Mouse (Mus musculus): ENCODE measurements around the gene Ugp2. TPM values are rescaled to one million over a fixed set of nuclear protein-coding genes. Genes with fewer than 3 reads are reported as not detected.

Ugp2 gene
- polyA plus RNA-seq, 1 experiment from 2014 or later, result 178 TPM

DNA sequence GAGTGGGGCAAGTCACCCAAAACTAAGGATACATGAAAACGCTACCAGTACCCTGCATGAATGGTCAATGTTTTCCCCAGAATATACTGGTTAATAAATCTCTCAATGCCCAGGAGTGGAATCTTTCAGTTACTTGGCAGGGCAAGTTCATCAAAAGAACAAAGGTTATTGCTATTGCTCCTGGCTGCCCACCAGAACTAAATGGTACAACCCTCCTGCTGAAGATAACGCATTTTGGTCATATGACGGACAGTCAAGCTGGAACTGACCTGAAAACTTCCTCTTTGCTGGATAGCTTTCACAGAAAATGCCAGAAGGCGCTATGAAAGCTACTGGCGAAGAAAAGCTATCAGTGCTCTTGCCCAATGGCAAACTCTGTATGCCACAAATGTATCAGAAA lies 45.2 kb downstream of the Ugp2 start:
- no peak overlapping the region for H3K9ac ChIP-seq (ENCODE audit: low read length)
- 89% methylated on average over 5 of the region's 5 CpGs for WGBS
- no peaks in the 10 kb centered on the region for H3K9me3 ChIP-seq (replicated peaks; ENCODE audit: control insufficient read depth, low read length)
- H3K4me2 ChIP-seq (ENCODE audit: low read depth, low read length), result no peak overlapping the region
- no peak overlapping the region for H3K4me3 ChIP-seq (ENCODE audit: low read length)
- peaks cover 3% of the 10 kb centered on the region; the same call in 1 of the 2 replicates for H3K4me1 ChIP-seq (ENCODE audit: control insufficient read depth, insufficient read depth, low read length)
- no peaks in the 10 kb centered on the region for H3K27me3 ChIP-seq (ENCODE audit: control insufficient read depth, insufficient read depth, low read length)
- peaks cover 49% of the 10 kb centered on the region for H3K36me3 ChIP-seq (ENCODE audit: control insufficient read depth, insufficient read depth)
- no peak overlapping the region for H3K27ac ChIP-seq (ENCODE audit: low read length)
- ATAC-seq (replicated peaks; ENCODE audit: extremely low read depth, insufficient read depth, low FRiP score), result no peak

DNA sequence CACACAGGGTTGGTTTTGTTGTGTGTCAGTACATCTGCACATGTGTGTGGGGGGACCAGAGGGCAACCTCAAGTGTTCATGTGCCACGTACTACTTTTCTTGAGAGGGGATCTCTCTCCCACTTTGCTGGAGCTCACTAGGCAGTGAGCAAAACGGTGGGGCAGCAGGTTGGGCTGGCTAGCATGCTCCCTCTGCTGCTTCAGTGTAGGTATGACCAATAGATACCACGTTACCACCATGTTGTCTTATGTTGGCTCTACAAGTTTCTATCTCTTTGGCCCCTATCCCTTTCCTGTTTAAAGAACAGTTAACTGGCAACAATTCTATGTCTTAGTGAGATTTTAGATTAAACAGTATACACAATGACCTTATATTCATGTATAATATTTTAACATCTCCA lies 48.7 kb downstream of the Ugp2 start:
- Histone ChIP-seq H3K27me3 (ENCODE audit: control insufficient read depth, insufficient read depth, low read length) (no peaks in the 10 kb centered on the region), H3K36me3 (ENCODE audit: control insufficient read depth, insufficient read depth) (peaks cover 36% of the 10 kb centered on the region)

DNA sequence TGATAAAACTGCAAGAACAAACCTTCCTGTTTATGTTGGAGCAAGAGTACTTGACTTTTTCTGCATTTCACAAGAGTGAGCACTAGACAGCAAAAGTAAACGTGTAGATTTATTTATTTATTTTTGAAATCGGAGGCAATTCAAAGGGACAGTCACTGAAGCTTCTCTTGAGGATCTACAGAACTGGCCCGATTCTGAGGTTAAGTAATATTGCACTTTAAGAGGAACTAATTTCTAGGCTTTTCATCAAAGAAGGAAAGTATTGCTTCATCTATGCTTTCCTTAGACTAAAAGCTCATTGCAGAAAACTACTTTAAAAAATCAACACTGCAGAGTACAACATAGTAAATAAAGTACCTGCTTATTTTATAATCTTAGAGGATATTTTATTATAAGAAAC lies 49.4 kb downstream of the Ugp2 start:
- Histone ChIP-seq H3K36me3 (ENCODE audit: control insufficient read depth, insufficient read depth) (peaks cover 37% of the 10 kb centered on the region), H3K4me2 (ENCODE audit: low read depth, low read length) (no peak overlapping the region), H3K4me3 (ENCODE audit: low read length) (no peak overlapping the region), H3K4me1 (ENCODE audit: control insufficient read depth, insufficient read depth, low read length) (peaks cover 3% of the 10 kb centered on the region; the same call in 1 of the 2 replicates), H3K27me3 (ENCODE audit: control insufficient read depth, insufficient read depth, low read length) (no peaks in the 10 kb centered on the region), H3K9me3 (replicated peaks; ENCODE audit: control insufficient read depth, low read length) (no peaks in the 10 kb centered on the region), H3K9ac (ENCODE audit: low read length) (no peak overlapping the region), H3K27ac (ENCODE audit: low read length) (no peak overlapping the region)
- ATAC-seq (replicated peaks; ENCODE audit: extremely low read depth, insufficient read depth, low FRiP score), result no peak
- 55% methylated on average over 3 of the region's 3 CpGs for WGBS

More for the DNA sequence above, 48.7 kb downstream of the Ugp2 start:
- Histone ChIP-seq H3K4me3 (ENCODE audit: low read length) (no peak overlapping the region), H3K4me1 (ENCODE audit: control insufficient read depth, insufficient read depth, low read length) (peaks cover 3% of the 10 kb centered on the region; the same call in 1 of the 2 replicates), H3K4me2 (ENCODE audit: low read depth, low read length) (no peak overlapping the region), H3K9me3 (replicated peaks; ENCODE audit: control insufficient read depth, low read length) (no peaks in the 10 kb centered on the region), H3K27ac (ENCODE audit: low read length) (no peak overlapping the region), H3K9ac (ENCODE audit: low read length) (no peak overlapping the region)
- ATAC-seq (replicated peaks; ENCODE audit: extremely low read depth, insufficient read depth, low FRiP score), result no peak
- WGBS, result 71% methylated on average over 3 of the region's 3 CpGs

DNA sequence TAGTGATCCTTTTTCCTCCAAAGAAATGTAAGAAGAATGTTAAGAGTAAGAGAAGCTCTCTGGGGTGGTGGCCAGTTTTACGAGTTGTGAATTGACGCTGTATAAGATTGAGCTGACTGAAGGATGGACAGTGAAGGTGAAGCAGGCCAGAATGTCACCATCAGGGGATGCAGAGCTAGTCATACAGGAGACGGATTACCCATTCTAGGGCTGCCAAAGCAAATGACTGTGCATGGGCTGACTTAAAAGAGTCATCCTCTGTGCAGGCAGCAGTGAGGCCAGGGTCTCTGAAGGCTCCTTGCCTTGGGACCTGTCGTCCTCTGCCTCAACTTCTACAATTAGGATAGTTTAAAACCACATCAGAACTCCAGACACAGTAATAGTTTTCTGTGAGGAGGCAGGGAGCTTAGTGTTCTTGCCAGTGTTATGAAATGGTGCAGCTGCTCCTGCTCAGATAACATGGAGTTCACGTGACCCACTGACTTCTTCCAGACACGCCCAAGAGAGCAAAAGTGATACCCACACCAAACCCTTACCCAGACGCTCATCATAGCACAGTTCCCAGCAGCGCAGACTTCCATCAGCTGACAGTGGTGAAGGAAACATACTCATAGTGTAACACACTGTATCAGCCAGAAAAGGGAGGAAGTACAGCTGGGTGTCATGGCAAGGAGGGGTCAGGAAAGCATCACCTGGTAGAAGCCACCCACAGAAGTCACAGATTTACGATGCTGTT lies 56.9 kb downstream of the Ugp2 start:
- 69% methylated on average over 9 of the region's 9 CpGs for WGBS
- Histone ChIP-seq H3K9ac (ENCODE audit: low read length) (no peak overlapping the region), H3K36me3 (ENCODE audit: control insufficient read depth, insufficient read depth) (peaks cover 18% of the 10 kb centered on the region), H3K27me3 (ENCODE audit: control insufficient read depth, insufficient read depth, low read length) (no peaks in the 10 kb centered on the region), H3K27ac (ENCODE audit: low read length) (no peak overlapping the region), H3K4me2 (ENCODE audit: low read depth, low read length) (no peak overlapping the region), H3K4me3 (ENCODE audit: low read length) (no peak overlapping the region), H3K9me3 (replicated peaks; ENCODE audit: control insufficient read depth, low read length) (no peaks in the 10 kb centered on the region), H3K4me1 (ENCODE audit: control insufficient read depth, insufficient read depth, low read length) (0 out of 2 replicates have a peak, but pooled peaks cover 2% of the 10 kb centered on the region)
- no peak for ATAC-seq (replicated peaks; ENCODE audit: extremely low read depth, insufficient read depth, low FRiP score)

DNA sequence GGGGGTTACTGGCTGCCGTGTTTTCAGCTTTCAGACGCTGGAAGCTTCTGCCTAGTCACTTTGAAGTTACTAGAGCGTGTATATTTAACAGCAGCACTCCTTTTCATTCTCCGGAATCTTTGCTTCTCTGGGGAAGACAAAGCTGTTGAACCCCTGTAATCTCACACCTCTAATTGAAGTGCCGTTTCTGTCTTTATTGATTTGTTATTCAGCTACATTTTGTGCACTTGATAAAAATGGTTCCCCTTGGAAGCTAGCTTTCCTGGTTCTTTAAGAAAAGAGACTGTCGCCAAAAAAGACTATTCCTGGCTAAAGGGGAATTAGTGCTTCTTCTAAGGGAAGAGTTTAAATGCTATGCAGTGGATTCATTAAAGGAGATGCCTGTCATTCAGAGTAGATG lies 61.5 kb downstream of the Ugp2 start:
- 0 out of 2 replicates have a peak, but pooled peaks cover 2% of the 10 kb centered on the region for H3K4me1 ChIP-seq (ENCODE audit: control insufficient read depth, insufficient read depth, low read length)
- H3K27ac ChIP-seq (ENCODE audit: low read length), result no peak overlapping the region
- WGBS, result 62% methylated on average over 6 of the region's 6 CpGs
- no peak overlapping the region for H3K4me2 ChIP-seq (ENCODE audit: low read depth, low read length)
- no peak overlapping the region for H3K9ac ChIP-seq (ENCODE audit: low read length)
- no peak overlapping the region for H3K4me3 ChIP-seq (ENCODE audit: low read length)
- H3K36me3 ChIP-seq (ENCODE audit: control insufficient read depth, insufficient read depth), result peaks cover 11% of the 10 kb centered on the region
- no peaks in the 10 kb centered on the region for H3K9me3 ChIP-seq (replicated peaks; ENCODE audit: control insufficient read depth, low read length)
- no peaks in the 10 kb centered on the region for H3K27me3 ChIP-seq (ENCODE audit: control insufficient read depth, insufficient read depth, low read length)
- no peak for ATAC-seq (replicated peaks; ENCODE audit: extremely low read depth, insufficient read depth, low FRiP score)

DNA sequence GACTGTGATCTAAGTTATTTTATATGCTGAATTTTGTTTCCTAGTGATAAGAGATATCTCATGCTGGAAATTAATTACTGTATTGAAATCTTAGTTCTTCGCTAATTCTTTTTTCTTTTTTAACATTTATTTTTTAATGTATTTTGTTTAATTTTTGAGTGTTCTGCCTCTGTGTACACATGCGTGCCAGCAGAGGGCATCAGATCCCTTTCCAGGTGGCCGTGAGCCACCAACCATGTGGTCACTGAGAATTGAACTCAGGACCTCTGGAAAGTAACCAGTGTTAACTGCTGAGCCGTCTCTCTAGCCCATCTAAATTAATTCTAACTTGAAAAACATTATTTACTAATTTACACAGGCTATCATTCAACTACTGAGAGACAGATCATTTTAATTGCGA lies 62.9 kb downstream of the Ugp2 start:
- Histone ChIP-seq H3K36me3 (ENCODE audit: control insufficient read depth, insufficient read depth) (peaks cover 8% of the 10 kb centered on the region), H3K27ac (ENCODE audit: low read length) (no peak overlapping the region), H3K9ac (ENCODE audit: low read length) (no peak overlapping the region), H3K27me3 (ENCODE audit: control insufficient read depth, insufficient read depth, low read length) (no peaks in the 10 kb centered on the region), H3K4me1 (ENCODE audit: control insufficient read depth, insufficient read depth, low read length) (no peaks in the 10 kb centered on the region), H3K4me2 (ENCODE audit: low read depth, low read length) (no peak overlapping the region), H3K9me3 (replicated peaks; ENCODE audit: control insufficient read depth, low read length) (no peaks in the 10 kb centered on the region), H3K4me3 (ENCODE audit: low read length) (no peak overlapping the region)
- no peak for ATAC-seq (replicated peaks; ENCODE audit: extremely low read depth, insufficient read depth, low FRiP score)
- WGBS, result 90% methylated on average over 5 of the region's 5 CpGs

DNA sequence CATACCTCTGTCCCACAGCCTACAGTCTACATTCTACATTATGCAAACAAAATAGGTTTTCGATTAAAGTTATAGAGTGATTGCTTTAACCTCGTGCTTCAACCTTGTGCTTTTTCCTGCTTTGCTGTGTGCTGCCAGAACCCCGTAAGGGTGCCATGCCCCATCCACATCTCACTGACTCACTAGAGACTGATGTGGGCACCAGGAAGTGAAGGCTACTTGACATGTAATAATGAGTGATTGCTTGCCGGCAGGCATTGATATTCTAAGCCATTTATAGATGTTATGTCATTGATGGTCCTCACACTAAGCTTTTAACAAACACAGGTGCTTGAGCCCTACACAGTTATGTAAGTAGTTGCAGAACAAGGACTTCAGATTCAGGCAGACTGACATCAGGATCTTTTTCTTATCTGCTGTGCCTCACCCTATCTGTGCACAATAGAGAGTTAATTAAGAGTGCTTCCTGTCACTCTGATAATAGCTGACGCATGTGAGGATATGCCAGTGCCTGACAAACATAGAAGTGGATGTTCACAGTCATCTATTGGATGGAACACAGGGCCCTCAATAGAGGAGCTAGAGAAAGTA lies 63.8 kb downstream of the Ugp2 start:
- H3K4me2 ChIP-seq (ENCODE audit: low read depth, low read length), result no peak overlapping the region
- no peaks in the 10 kb centered on the region for H3K27me3 ChIP-seq (ENCODE audit: control insufficient read depth, insufficient read depth, low read length)
- H3K9ac ChIP-seq (ENCODE audit: low read length), result no peak overlapping the region
- ATAC-seq (replicated peaks; ENCODE audit: extremely low read depth, insufficient read depth, low FRiP score), result no peak
- H3K27ac ChIP-seq (ENCODE audit: low read length), result no peak overlapping the region
- peaks cover 8% of the 10 kb centered on the region for H3K36me3 ChIP-seq (ENCODE audit: control insufficient read depth, insufficient read depth)
- no peak overlapping the region for H3K4me3 ChIP-seq (ENCODE audit: low read length)
- H3K4me1 ChIP-seq (ENCODE audit: control insufficient read depth, insufficient read depth, low read length), result no peaks in the 10 kb centered on the region
- no peaks in the 10 kb centered on the region for H3K9me3 ChIP-seq (replicated peaks; ENCODE audit: control insufficient read depth, low read length)
- WGBS, result 59% methylated on average over 5 of the region's 5 CpGs

DNA sequence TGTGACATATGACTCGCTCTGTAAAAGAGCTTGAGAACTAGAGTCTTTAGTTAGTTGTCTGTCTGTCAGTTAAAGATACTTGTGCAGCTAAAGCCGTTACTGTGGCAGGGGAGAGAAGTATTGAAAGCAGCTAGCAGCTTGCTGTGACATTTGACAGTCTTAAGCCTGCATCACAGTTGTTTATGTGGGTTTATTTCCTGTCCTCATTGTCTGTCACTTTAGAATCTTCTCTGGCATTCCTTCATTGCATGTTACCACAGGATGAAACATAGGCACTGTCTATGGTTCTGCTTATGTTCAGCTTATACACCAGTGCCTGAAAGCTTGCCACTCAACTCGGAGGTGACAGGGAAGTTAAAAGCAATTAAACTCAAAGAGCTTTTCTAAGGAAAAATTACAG lies 67.4 kb downstream of the Ugp2 start:
- Histone ChIP-seq H3K27me3 (ENCODE audit: control insufficient read depth, insufficient read depth, low read length) (no peaks in the 10 kb centered on the region), H3K9ac (ENCODE audit: low read length) (no peak overlapping the region), H3K4me2 (ENCODE audit: low read depth, low read length) (no peak overlapping the region), H3K4me1 (ENCODE audit: control insufficient read depth, insufficient read depth, low read length) (no peaks in the 10 kb centered on the region), H3K36me3 (ENCODE audit: control insufficient read depth, insufficient read depth) (peaks cover 23% of the 10 kb centered on the region), H3K27ac (ENCODE audit: low read length) (no peak overlapping the region), H3K9me3 (replicated peaks; ENCODE audit: control insufficient read depth, low read length) (no peaks in the 10 kb centered on the region), H3K4me3 (ENCODE audit: low read length) (no peak overlapping the region)
- 83% methylated on average over 3 of the region's 3 CpGs for WGBS
- no peak for ATAC-seq (replicated peaks; ENCODE audit: extremely low read depth, insufficient read depth, low FRiP score)

DNA sequence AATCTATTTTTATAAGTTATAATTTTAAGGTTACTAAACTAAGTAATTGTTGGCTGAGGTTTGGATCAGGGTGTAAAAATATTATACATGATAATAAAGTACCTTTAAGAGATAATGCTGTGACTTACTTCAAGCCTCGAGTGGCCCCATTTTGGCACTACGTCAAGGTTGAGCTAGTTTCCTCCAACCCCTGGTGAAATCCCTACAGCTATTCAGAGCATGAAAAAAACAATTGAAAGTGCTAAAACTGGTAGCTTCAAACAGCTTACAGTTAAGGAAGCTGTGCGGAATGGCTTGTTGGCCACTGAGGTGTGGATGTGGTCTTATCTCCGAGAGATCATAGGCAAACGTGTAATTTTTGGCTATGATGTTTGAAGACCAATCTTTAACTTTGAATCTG lies 75.5 kb downstream of the Ugp2 start:
- no peak for ATAC-seq (replicated peaks; ENCODE audit: extremely low read depth, insufficient read depth, low FRiP score)
- Histone ChIP-seq H3K4me2 (ENCODE audit: low read depth, low read length) (no peak overlapping the region), H3K27ac (ENCODE audit: low read length) (no peak overlapping the region), H3K9ac (ENCODE audit: low read length) (no peak overlapping the region), H3K36me3 (ENCODE audit: control insufficient read depth, insufficient read depth) (peaks cover 15% of the 10 kb centered on the region), H3K27me3 (ENCODE audit: control insufficient read depth, insufficient read depth, low read length) (no peaks in the 10 kb centered on the region), H3K4me3 (ENCODE audit: low read length) (no peak overlapping the region), H3K4me1 (ENCODE audit: control insufficient read depth, insufficient read depth, low read length) (peaks cover 5% of the 10 kb centered on the region), H3K9me3 (replicated peaks; ENCODE audit: control insufficient read depth, low read length) (no peaks in the 10 kb centered on the region)
- 57% methylated on average over 5 of the region's 5 CpGs for WGBS

All from heart, embryonic 16.5 days (tissue).